Comparison of ENCODE assay signal across 9 mouse cellular contexts in the genomic region with DNA sequence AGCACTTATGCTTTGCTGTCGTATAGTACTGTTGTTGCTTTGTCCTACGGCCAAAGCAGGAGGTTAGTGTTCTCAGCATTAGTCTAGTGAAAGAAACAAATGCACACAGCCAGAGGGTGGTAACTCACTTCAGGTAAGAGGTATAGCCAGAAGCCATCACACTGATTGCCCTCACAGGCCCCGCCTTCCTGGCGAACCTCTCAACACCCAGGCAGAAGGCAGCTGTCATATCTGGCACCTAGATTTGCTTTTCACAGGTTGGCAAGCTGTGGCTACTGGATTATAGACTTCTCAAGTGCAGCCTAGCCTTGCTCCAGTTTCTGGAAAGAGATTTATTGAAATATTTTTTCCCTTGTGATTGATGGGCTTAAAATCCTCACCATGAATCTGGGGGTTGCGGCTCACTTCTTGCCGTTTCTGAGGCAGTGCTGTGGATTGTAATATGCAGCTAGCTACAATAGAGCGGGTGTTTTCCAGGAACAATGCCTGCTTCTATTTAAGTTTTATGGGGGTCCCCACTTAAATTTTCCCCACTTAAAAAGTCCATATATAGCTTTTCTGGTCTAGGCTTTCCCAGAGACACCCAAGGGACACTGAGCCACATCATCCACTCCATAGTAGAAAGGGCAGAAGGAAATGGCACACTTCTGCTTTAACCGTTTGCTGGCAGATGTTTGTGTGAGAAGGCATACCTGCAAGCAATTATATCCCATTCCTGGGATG.
DNase-seq lines count a peak whose midpoint lies in the region; ATAC-seq and TF ChIP-seq lines count a peak whose summit lies in the region.
"Had no signal": no experiment of that assay in that cellular context is flagged by ENCODE, and none has a peak within 500 bp of the region (broad histone marks: within the 10 kb centered on the region; RNA-seq: fewer than 3 reads in every experiment).

No protein-coding gene starts in this region.

- H3K4me1 ChIP-seq in heart, embryonic 12.5 days (replicated peaks): peaks cover 28% of the 10 kb centered on the region
- H3K4me1 ChIP-seq in heart, adult 2 months (ENCODE audit: control insufficient read depth, insufficient read depth, low read length): no peaks in the 10 kb centered on the region
- peaks cover 31% of the 10 kb centered on the region for H3K4me1 ChIP-seq in forebrain, embryonic 15.5 days
- peaks cover 7% of the 10 kb centered on the region; the same call in 1 of the 2 replicates for H3K4me1 ChIP-seq in kidney, embryonic 15.5 days

- intact Hi-C loops in heart, adult 2 months (cut with DNase I): no loop called here

- no peak for TF ChIP-seq EP300 in heart, adult 2 months (IDR thresholded peaks at IDR 0.05; ENCODE audit: insufficient read depth, low read depth, low read length)

- H3K27ac ChIP-seq in heart, embryonic 12.5 days (ENCODE audit: poor library complexity, severe bottlenecking): 0 out of 2 replicates have a peak overlapping the region, but pooled peaks have one; percentile 7
- no peak overlapping the region for H3K27ac ChIP-seq in heart, adult 2 months
- peak overlapping the region; percentile 68 for H3K27ac ChIP-seq in forebrain, embryonic 15.5 days (replicated peaks)
- H3K27ac ChIP-seq in kidney, embryonic 15.5 days: no peak overlapping the region

- H3K36me3 ChIP-seq in heart, embryonic 12.5 days: no peaks in the 10 kb centered on the region
- no peaks in the 10 kb centered on the region for H3K36me3 ChIP-seq in heart, adult 2 months (ENCODE audit: control insufficient read depth, insufficient read depth, low read length)
- H3K36me3 ChIP-seq in forebrain, embryonic 15.5 days: no peaks in the 10 kb centered on the region
- no peaks in the 10 kb centered on the region for H3K36me3 ChIP-seq in kidney, embryonic 15.5 days

- no peak overlapping the region for H3K4me2 ChIP-seq in heart, embryonic 12.5 days
- H3K4me2 ChIP-seq in forebrain, embryonic 15.5 days (replicated peaks): no peak overlapping the region
- H3K4me2 ChIP-seq in kidney, embryonic 15.5 days: no peak overlapping the region
- H3K4me2 ChIP-seq: liver, embryonic 11.5 days had no signal

- 75% methylated on average over 8 of the region's 8 CpGs for WGBS in heart, embryonic 12.5 days
- WGBS in heart, adult 2 months: 64% methylated on average over 8 of the region's 8 CpGs
- WGBS in forebrain, embryonic 15.5 days: 63% methylated on average over 8 of the region's 8 CpGs
- 62% methylated on average over 8 of the region's 8 CpGs for WGBS in kidney, embryonic 15.5 days

- H3K79me2 ChIP-seq in heart, adult 2 months (replicated peaks; ENCODE audit: control insufficient read depth, insufficient read depth, low read length): no peaks in the 10 kb centered on the region

- no peaks in the 10 kb centered on the region for H3K9me3 ChIP-seq in heart, embryonic 12.5 days (replicated peaks)
- H3K9me3 ChIP-seq in forebrain, embryonic 15.5 days: no peaks in the 10 kb centered on the region
- H3K9me3 ChIP-seq in kidney, embryonic 15.5 days (replicated peaks): no peaks in the 10 kb centered on the region

- no peak for TF ChIP-seq POLR2A in heart, adult 2 months (IDR thresholded peaks at IDR 0.05; ENCODE audit: insufficient read depth, low read depth, low read length)

- no peak for ATAC-seq in heart, embryonic 12.5 days (ENCODE audit: insufficient number of reproducible peaks, low FRiP score)
- peak; percentile 41; the same call in 1 of the 2 replicates for ATAC-seq in forebrain, embryonic 15.5 days (replicated peaks)
- ATAC-seq in kidney, embryonic 15.5 days (replicated peaks; ENCODE audit: low FRiP score): no peak

- H3K9ac ChIP-seq in heart, embryonic 12.5 days: no peak overlapping the region
- H3K9ac ChIP-seq in heart, adult 2 months (ENCODE audit: low read depth, low read length): no peak overlapping the region
- no peak overlapping the region for H3K9ac ChIP-seq in forebrain, embryonic 15.5 days (replicated peaks)
- H3K9ac ChIP-seq in kidney, embryonic 15.5 days: no peak overlapping the region

- H3K4me3 ChIP-seq in heart, embryonic 12.5 days: no peak overlapping the region
- no peak overlapping the region for H3K4me3 ChIP-seq in heart, adult 2 months
- H3K4me3 ChIP-seq in forebrain, embryonic 15.5 days: no peak overlapping the region
- H3K4me3 ChIP-seq in kidney, embryonic 15.5 days (replicated peaks): no peak overlapping the region

- TF ChIP-seq CTCF in heart, adult 2 months (IDR thresholded peaks at IDR 0.05): no peak

- DNase-seq in heart, adult 2 months: no peak
- DNase-seq in right cerebral cortex, adult 18-20 months: peak; percentile 11
- no peak for DNase-seq in right cerebral cortex, postnatal 4 days
- DNase-seq in frontal cortex, postnatal 14 days (ENCODE audit: low spot score in 2 of 2): no peak
- no peak for DNase-seq in kidney, adult 11 months

- H3K27me3 ChIP-seq in heart, embryonic 12.5 days (replicated peaks): no peaks in the 10 kb centered on the region
- H3K27me3 ChIP-seq in heart, adult 2 months (ENCODE audit: control insufficient read depth, insufficient read depth, low read length): no peaks in the 10 kb centered on the region
- H3K27me3 ChIP-seq in forebrain, embryonic 15.5 days: no peaks in the 10 kb centered on the region
- H3K27me3 ChIP-seq in kidney, embryonic 15.5 days: no peaks in the 10 kb centered on the region

Comparison
In these comparisons a context has a peak if more than half of its experiments do, and no peak if none do; other contexts are left out.
1. H3K27ac ChIP-seq: peak in heart, embryonic 12.5 days (single experiment) and forebrain, embryonic 15.5 days (single experiment); none in heart, adult 2 months (single experiment) and kidney, embryonic 15.5 days (single experiment).